Mouse (Mus musculus): ENCODE data around the gene Ins2. TPM values are rescaled to one million over a fixed set of nuclear protein-coding genes. Genes with fewer than 3 reads are reported as not detected.

Gene Ins2
- polyA plus RNA-seq (2012; rRNA removed) (0.13 and 0.39 TPM in 2 replicates), polyA plus RNA-seq (2014; fragmentation: Nextera tagmentation; extraction: Ambion mirVana) (0.83 TPM in 1 of 2 replicates, not detected in the other)

- H3K4me3 ChIP-seq (ENCODE audit: insufficient read depth in 1 of 2, low read depth in 2 of 2, low read length in 2 of 2): no peak within 1 kb of the TSS
- no peaks in the 10 kb centered on the region for H3K27me3 ChIP-seq (ENCODE audit: control insufficient read depth, insufficient read depth, low read length)
- DNase-seq (ENCODE audit: low read depth in 3 of 3, low spot score in 3 of 3) (no peak), ATAC-seq (ENCODE audit: insufficient read depth) (no peak)
- 45% methylated on average over 1 of the region's 1 CpGs for WGBS (ENCODE audit: insufficient replicate concordance)
- H3K9me3 ChIP-seq (ENCODE audit: control insufficient read depth, low read length): no peaks in the 10 kb centered on the region
- no peak within 1 kb of the TSS for H3K9ac ChIP-seq (replicated peaks)
- no peak within 1 kb of the TSS for H3K27ac ChIP-seq
- no peaks in the 10 kb centered on the region for H3K36me3 ChIP-seq (replicated peaks; ENCODE audit: control insufficient read depth, insufficient read depth, low read depth)
- TF ChIP-seq CTCF (IDR thresholded peaks at IDR 0.05; ENCODE audit: low read depth) (no peak), EP300 (IDR thresholded peaks at IDR 0.05; ENCODE audit: low read depth) (no peak)
- no peaks in the 10 kb centered on the region for H3K4me1 ChIP-seq (replicated peaks; ENCODE audit: control insufficient read depth in 2 of 2, insufficient read depth in 2 of 2, low read length in 1 of 2)
- H3K4me2 ChIP-seq (ENCODE audit: low read depth): no peak within 1 kb of the TSS
These were observed at the start of gene Ins2 for GRCm38 (mm10) chr7:142743281-142743680. Ins2 (minus strand) TSS chr7:142743381.

GRCm38 (mm10) chr7:142792650-142793275 is 49.6 kb upstream of the Ins2 start:
- Histone ChIP-seq H3K4me1 (replicated peaks; ENCODE audit: control insufficient read depth in 2 of 2, insufficient read depth in 2 of 2, low read length in 1 of 2) (no peaks in the 10 kb centered on the region), H3K36me3 (replicated peaks; ENCODE audit: control insufficient read depth, insufficient read depth, low read depth) (no peaks in the 10 kb centered on the region), H3K27me3 (ENCODE audit: control insufficient read depth, insufficient read depth, low read length) (no peaks in the 10 kb centered on the region), H3K4me3 (ENCODE audit: insufficient read depth in 1 of 2, low read depth in 2 of 2, low read length in 2 of 2) (no peak overlapping the region), H3K4me2 (ENCODE audit: low read depth) (no peak overlapping the region), H3K9ac (replicated peaks) (no peak overlapping the region), H3K9me3 (ENCODE audit: control insufficient read depth, low read length) (no peaks in the 10 kb centered on the region), H3K27ac (no peak overlapping the region)
- TF ChIP-seq CTCF (IDR thresholded peaks at IDR 0.05; ENCODE audit: low read depth) (no peak), EP300 (IDR thresholded peaks at IDR 0.05; ENCODE audit: low read depth) (no peak)
- DNase-seq (ENCODE audit: low read depth in 3 of 3, low spot score in 3 of 3) (no peak), ATAC-seq (ENCODE audit: insufficient read depth) (no peak)
- WGBS (ENCODE audit: insufficient replicate concordance): 40% methylated on average over 1 of the region's 1 CpGs

GRCm38 (mm10) chr7:142789667-142790066 is 46.5 kb upstream of the Ins2 start:
- H3K9me3 ChIP-seq (ENCODE audit: control insufficient read depth, low read length): no peaks in the 10 kb centered on the region
- H3K4me2 ChIP-seq (ENCODE audit: low read depth): no peak overlapping the region
- H3K4me1 ChIP-seq (replicated peaks; ENCODE audit: control insufficient read depth in 2 of 2, insufficient read depth in 2 of 2, low read length in 1 of 2): no peaks in the 10 kb centered on the region
- DNase-seq (ENCODE audit: low read depth in 3 of 3, low spot score in 3 of 3) (no peak), ATAC-seq (ENCODE audit: insufficient read depth) (no peak)
- no peak for TF ChIP-seq CTCF (IDR thresholded peaks at IDR 0.05; ENCODE audit: low read depth)
- TF ChIP-seq EP300 (IDR thresholded peaks at IDR 0.05; ENCODE audit: low read depth): no peak
- no peaks in the 10 kb centered on the region for H3K36me3 ChIP-seq (replicated peaks; ENCODE audit: control insufficient read depth, insufficient read depth, low read depth)
- no peak overlapping the region for H3K9ac ChIP-seq (replicated peaks)
- no peak overlapping the region for H3K27ac ChIP-seq
- no peak overlapping the region for H3K4me3 ChIP-seq (ENCODE audit: insufficient read depth in 1 of 2, low read depth in 2 of 2, low read length in 2 of 2)
- no peaks in the 10 kb centered on the region for H3K27me3 ChIP-seq (ENCODE audit: control insufficient read depth, insufficient read depth, low read length)
- 61% methylated on average over 9 of the region's 9 CpGs for WGBS (ENCODE audit: insufficient replicate concordance)

- Histone ChIP-seq H3K9me3 (ENCODE audit: control insufficient read depth, low read length) (no peaks in the 10 kb centered on the region), H3K4me3 (ENCODE audit: insufficient read depth in 1 of 2, low read depth in 2 of 2, low read length in 2 of 2) (no peak overlapping the region), H3K4me1 (replicated peaks; ENCODE audit: control insufficient read depth in 2 of 2, insufficient read depth in 2 of 2, low read length in 1 of 2) (no peaks in the 10 kb centered on the region), H3K36me3 (replicated peaks; ENCODE audit: control insufficient read depth, insufficient read depth, low read depth) (no peaks in the 10 kb centered on the region), H3K27me3 (ENCODE audit: control insufficient read depth, insufficient read depth, low read length) (no peaks in the 10 kb centered on the region), H3K4me2 (ENCODE audit: low read depth) (no peak overlapping the region), H3K9ac (replicated peaks) (no peak overlapping the region), H3K27ac (no peak overlapping the region)
- WGBS (ENCODE audit: insufficient replicate concordance): 7% methylated on average over 3 of the region's 3 CpGs
- ATAC-seq (ENCODE audit: insufficient read depth) (no peak), DNase-seq (ENCODE audit: low read depth in 3 of 3, low spot score in 3 of 3) (peak in 2 of 3 experiments; percentile 14 to 32)
- TF ChIP-seq CTCF (IDR thresholded peaks at IDR 0.05; ENCODE audit: low read depth) (peak; percentile 70), EP300 (IDR thresholded peaks at IDR 0.05; ENCODE audit: low read depth) (no peak)
These were observed 5.4 kb downstream of the Ins2 start for GRCm38 (mm10) chr7:142737772-142738171.

GRCm38 (mm10) chr7:142736943-142737490 is 6.2 kb downstream of the Ins2 start:
- Histone ChIP-seq H3K27me3 (ENCODE audit: control insufficient read depth, insufficient read depth, low read length) (no peaks in the 10 kb centered on the region), H3K4me1 (replicated peaks; ENCODE audit: control insufficient read depth in 2 of 2, insufficient read depth in 2 of 2, low read length in 1 of 2) (no peaks in the 10 kb centered on the region), H3K9me3 (ENCODE audit: control insufficient read depth, low read length) (no peaks in the 10 kb centered on the region), H3K27ac (no peak overlapping the region), H3K4me2 (ENCODE audit: low read depth) (no peak overlapping the region), H3K4me3 (ENCODE audit: insufficient read depth in 1 of 2, low read depth in 2 of 2, low read length in 2 of 2) (no peak overlapping the region), H3K9ac (replicated peaks) (no peak overlapping the region), H3K36me3 (replicated peaks; ENCODE audit: control insufficient read depth, insufficient read depth, low read depth) (no peaks in the 10 kb centered on the region)
- ATAC-seq (ENCODE audit: insufficient read depth) (no peak), DNase-seq (ENCODE audit: low read depth in 3 of 3, low spot score in 3 of 3) (peak in 1 of 3 experiments; percentile 14)
- TF ChIP-seq CTCF (IDR thresholded peaks at IDR 0.05; ENCODE audit: low read depth): peak; percentile 80
- no peak for TF ChIP-seq EP300 (IDR thresholded peaks at IDR 0.05; ENCODE audit: low read depth)
- 38% methylated on average over 1 of the region's 1 CpGs for WGBS (ENCODE audit: insufficient replicate concordance)
